Comparison of ENCODE assay signal across 8 mouse cellular contexts in genomic region chr2:135562140-135562890, GRCm38 (mm10).
DNase-seq lines count a peak whose midpoint lies in the region; ATAC-seq lines count a peak whose summit lies in the region.
"Had no signal": no experiment of that assay in that cellular context is flagged by ENCODE, and none has a peak within 500 bp of the region (broad histone marks: within the 10 kb centered on the region; RNA-seq: fewer than 3 reads in every experiment).

No protein-coding gene starts in this region.

- H3K27me3 ChIP-seq in liver, embryonic 16.5 days (ENCODE audit: control insufficient read depth, insufficient read depth, low read depth, low read length), result no peaks in the 10 kb centered on the region
- H3K27me3 ChIP-seq in stomach, embryonic 15.5 days (replicated peaks), result no peaks in the 10 kb centered on the region

- WGBS in liver, embryonic 16.5 days (ENCODE audit: insufficient replicate concordance), result 58% methylated on average over 10 of the region's 10 CpGs
- 59% methylated on average over 10 of the region's 10 CpGs for WGBS in stomach, embryonic 15.5 days

- H3K36me3 ChIP-seq in liver, embryonic 16.5 days (ENCODE audit: control insufficient read depth, insufficient read depth), result no peaks in the 10 kb centered on the region
- no peaks in the 10 kb centered on the region for H3K36me3 ChIP-seq in stomach, embryonic 15.5 days

- H3K27ac ChIP-seq in liver, embryonic 16.5 days (ENCODE audit: low read length), result no peak overlapping the region
- H3K27ac ChIP-seq in stomach, embryonic 15.5 days, result no peak overlapping the region

- no peak overlapping the region for H3K4me2 ChIP-seq in liver, embryonic 16.5 days (ENCODE audit: low read depth, low read length)
- no peak overlapping the region for H3K4me2 ChIP-seq in stomach, embryonic 15.5 days

- DNase-seq in 416B (ENCODE audit: low read depth), result peak; percentile 52
- DNase-seq in Muller cell, postnatal 12 days (ENCODE audit: inconsistent ontology term), result peak; percentile 90
- DNase-seq in spleen, postnatal 14 days (ENCODE audit: low spot score in 2 of 2), result no peak

- H3K9me3 ChIP-seq in liver, embryonic 16.5 days (replicated peaks; ENCODE audit: control insufficient read depth, low read length), result no peaks in the 10 kb centered on the region
- no peaks in the 10 kb centered on the region for H3K9me3 ChIP-seq in stomach, embryonic 15.5 days

- H3K9ac ChIP-seq in liver, embryonic 16.5 days (ENCODE audit: low read depth, low read length), result no peak overlapping the region
- H3K9ac ChIP-seq in stomach, embryonic 15.5 days, result no peak overlapping the region

- ATAC-seq in common myeloid progenitor, adult 5-6 weeks (replicated peaks; ENCODE audit: low read depth, poor library complexity, severe bottlenecking), result peak; percentile 98
- ATAC-seq in hematopoietic stem cell, adult 5-6 weeks (replicated peaks in 1 of 2; ENCODE audit: insufficient read depth in 1 of 2, low FRiP score in 2 of 2, low TSS enrichment in 1 of 2, low read depth in 1 of 2, poor library complexity in 2 of 2, severe bottlenecking in 2 of 2), result peak; percentile 62 to 87; a peak in 2 of 4 replicates
- ATAC-seq in liver, embryonic 16.5 days (ENCODE audit: low read depth), result peak; percentile 65; the same call in 1 of the 2 replicates
- ATAC-seq in stomach, embryonic 15.5 days (ENCODE audit: insufficient read depth, low FRiP score, low read depth), result peak; percentile 50; the same call in 1 of the 2 replicates

- H3K4me1 ChIP-seq in liver, embryonic 16.5 days (ENCODE audit: control insufficient read depth, low read depth, low read length), result no peaks in the 10 kb centered on the region
- no peaks in the 10 kb centered on the region for H3K4me1 ChIP-seq in stomach, embryonic 15.5 days

- H3K4me3 ChIP-seq in liver, embryonic 16.5 days (ENCODE audit: low read depth, low read length), result no peak overlapping the region
- H3K4me3 ChIP-seq in stomach, embryonic 15.5 days (replicated peaks), result no peak overlapping the region
- H3K4me3 ChIP-seq: megakaryocyte, embryonic 14.5 days had no signal

Comparison
In these comparisons a context has a peak if more than half of its experiments do, and no peak if none do; other contexts are left out.
1. DNase-seq: peak in 416B (single experiment) and Muller cell, postnatal 12 days (single experiment); none in spleen, postnatal 14 days (0 of 2).
2. Peak in every context shown above with its lines, with median percentiles within 50 percentile points of each other: ATAC-seq.